Comparison of ENCODE assay signal across 13 mouse cellular contexts in the genomic region with DNA sequence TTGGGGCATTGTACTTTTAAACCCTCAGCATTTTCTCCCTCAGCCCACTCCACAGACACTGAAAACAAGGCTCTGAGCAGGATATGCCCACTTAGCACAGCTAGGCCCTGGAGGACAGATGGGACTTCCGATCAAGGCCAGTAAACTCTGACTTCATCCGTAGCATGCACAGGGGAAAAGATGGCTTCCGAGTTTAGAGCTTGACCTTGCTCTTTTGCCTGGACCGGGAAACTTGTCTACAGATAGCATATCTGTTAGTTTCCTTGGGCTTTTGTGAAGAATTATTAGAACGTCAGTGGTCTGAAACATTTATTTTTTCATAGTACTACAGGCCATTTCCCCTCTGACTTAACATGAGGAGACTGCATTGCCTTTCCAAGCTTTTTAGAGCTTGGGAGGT.
DNase-seq lines count a peak whose midpoint lies in the region; ATAC-seq and TF ChIP-seq lines count a peak whose summit lies in the region.
"Had no signal": no experiment of that assay in that cellular context is flagged by ENCODE, and none has a peak within 500 bp of the region (broad histone marks: within the 10 kb centered on the region; RNA-seq: fewer than 3 reads in every experiment).

No protein-coding gene starts in this region.

- no peak for ATAC-seq in forebrain, embryonic 16.5 days
- no peak for ATAC-seq in kidney, embryonic 15.5 days (replicated peaks; ENCODE audit: low FRiP score)
- no peak for ATAC-seq in midbrain, embryonic 15.5 days (replicated peaks)

- 0 out of 2 replicates have a peak overlapping the region, but pooled peaks have one; percentile 10 for H3K27ac ChIP-seq in forebrain, embryonic 16.5 days (ENCODE audit: low read length)
- H3K27ac ChIP-seq in forebrain, embryonic 10.5 days = no peak overlapping the region
- H3K27ac ChIP-seq in kidney, embryonic 15.5 days = 0 out of 2 replicates have a peak overlapping the region, but pooled peaks have one; percentile 10
- H3K27ac ChIP-seq in kidney, adult 2 months (ENCODE audit: insufficient read depth, low read depth, low read length) = no peak overlapping the region
- peak overlapping the region; percentile 55; the same call in 1 of the 2 replicates for H3K27ac ChIP-seq in midbrain, embryonic 10.5 days (replicated peaks)
- no peak overlapping the region for H3K27ac ChIP-seq in midbrain, embryonic 15.5 days
- H3K27ac ChIP-seq: embryonic facial prominence, embryonic 15.5 days had no signal

- H3K9ac ChIP-seq in forebrain, embryonic 16.5 days (replicated peaks; ENCODE audit: low read depth, low read length) = no peak overlapping the region
- no peak overlapping the region for H3K9ac ChIP-seq in kidney, embryonic 15.5 days
- H3K9ac ChIP-seq in midbrain, embryonic 15.5 days = no peak overlapping the region
- H3K9ac ChIP-seq: embryonic facial prominence, embryonic 13.5 days; embryonic facial prominence, embryonic 15.5 days had no signal

- TF ChIP-seq CTCF in kidney, adult 2 months (conservative IDR thresholded peaks at IDR 0.05; ENCODE audit: insufficient read depth, insufficient read length, low read depth, low read length) = no peak

- H3K4me3 ChIP-seq in forebrain, embryonic 16.5 days (replicated peaks; ENCODE audit: low read length) = no peak overlapping the region
- H3K4me3 ChIP-seq in forebrain, embryonic 10.5 days = no peak overlapping the region
- H3K4me3 ChIP-seq in kidney, embryonic 15.5 days (replicated peaks) = no peak overlapping the region
- H3K4me3 ChIP-seq in kidney, adult 2 months (ENCODE audit: insufficient read depth, low read depth, low read length) = no peak overlapping the region
- H3K4me3 ChIP-seq in midbrain, embryonic 10.5 days = no peak overlapping the region
- no peak overlapping the region for H3K4me3 ChIP-seq in midbrain, embryonic 15.5 days
- H3K4me3 ChIP-seq: embryonic facial prominence, embryonic 13.5 days; embryonic facial prominence, embryonic 15.5 days; erythroblast, embryonic 14.5 days had no signal

- no peaks in the 10 kb centered on the region for H3K27me3 ChIP-seq in forebrain, embryonic 16.5 days (replicated peaks; ENCODE audit: control insufficient read depth, insufficient read depth, low read length)
- H3K27me3 ChIP-seq in forebrain, embryonic 10.5 days (ENCODE audit: poor library complexity, severe bottlenecking) = no peaks in the 10 kb centered on the region
- H3K27me3 ChIP-seq in kidney, embryonic 15.5 days = no peaks in the 10 kb centered on the region
- H3K27me3 ChIP-seq in kidney, adult 2 months (replicated peaks; ENCODE audit: control insufficient read depth, insufficient read depth, low read length) = no peaks in the 10 kb centered on the region
- no peaks in the 10 kb centered on the region for H3K27me3 ChIP-seq in midbrain, embryonic 10.5 days (ENCODE audit: low read depth, poor library complexity, severe bottlenecking)
- H3K27me3 ChIP-seq in midbrain, embryonic 15.5 days (replicated peaks) = no peaks in the 10 kb centered on the region
- H3K27me3 ChIP-seq: embryonic facial prominence, embryonic 13.5 days; embryonic facial prominence, embryonic 15.5 days had no signal

- no peaks in the 10 kb centered on the region for H3K9me3 ChIP-seq in forebrain, embryonic 16.5 days (ENCODE audit: control insufficient read depth, low read length)
- H3K9me3 ChIP-seq in forebrain, embryonic 10.5 days = no peaks in the 10 kb centered on the region
- no peaks in the 10 kb centered on the region for H3K9me3 ChIP-seq in kidney, embryonic 15.5 days (replicated peaks)
- no peaks in the 10 kb centered on the region for H3K9me3 ChIP-seq in midbrain, embryonic 10.5 days (replicated peaks)
- H3K9me3 ChIP-seq in midbrain, embryonic 15.5 days = no peaks in the 10 kb centered on the region
- H3K9me3 ChIP-seq: embryonic facial prominence, embryonic 13.5 days; embryonic facial prominence, embryonic 15.5 days had no signal

- no peak for DNase-seq in forebrain, embryonic 10.5 days (ENCODE audit: extremely low spot score, low spot score)
- DNase-seq in kidney, adult 2 months = no peak
- DNase-seq in midbrain, embryonic 10.5 days (ENCODE audit: low spot score) = no peak
- no peak for DNase-seq in left cerebral cortex, adult 8-10 months (ENCODE audit: low spot score in 2 of 2)
- DNase-seq: cerebellum, adult 11 months; cerebellum, adult 8-10 months; cerebellum, adult 9-11 months had no signal

- WGBS in forebrain, embryonic 16.5 days = 96% methylated on average over 5 of the region's 5 CpGs
- 94% methylated on average over 5 of the region's 5 CpGs for WGBS in forebrain, embryonic 10.5 days
- WGBS in kidney, embryonic 15.5 days = 84% methylated on average over 5 of the region's 5 CpGs
- WGBS in kidney, adult 2 months = 92% methylated on average over 5 of the region's 5 CpGs
- 93% methylated on average over 5 of the region's 5 CpGs for WGBS in midbrain, embryonic 10.5 days
- 95% methylated on average over 5 of the region's 5 CpGs for WGBS in midbrain, embryonic 15.5 days

- no peak overlapping the region for H3K4me2 ChIP-seq in forebrain, embryonic 16.5 days (ENCODE audit: low read length)
- H3K4me2 ChIP-seq in kidney, embryonic 15.5 days = no peak overlapping the region
- no peak overlapping the region for H3K4me2 ChIP-seq in midbrain, embryonic 15.5 days
- H3K4me2 ChIP-seq: embryonic facial prominence, embryonic 13.5 days; embryonic facial prominence, embryonic 15.5 days had no signal

- TF ChIP-seq POLR2A in kidney, adult 2 months (IDR thresholded peaks at IDR 0.05; ENCODE audit: low read depth, low read length) = no peak

- H3K36me3 ChIP-seq in forebrain, embryonic 16.5 days (ENCODE audit: control insufficient read depth, insufficient read depth) = no peaks in the 10 kb centered on the region
- no peaks in the 10 kb centered on the region for H3K36me3 ChIP-seq in forebrain, embryonic 10.5 days (replicated peaks)
- H3K36me3 ChIP-seq in kidney, embryonic 15.5 days = no peaks in the 10 kb centered on the region
- H3K36me3 ChIP-seq in kidney, adult 2 months (ENCODE audit: control insufficient read depth, insufficient read depth, low read length) = no peaks in the 10 kb centered on the region
- H3K36me3 ChIP-seq in midbrain, embryonic 10.5 days = no peaks in the 10 kb centered on the region
- H3K36me3 ChIP-seq in midbrain, embryonic 15.5 days (replicated peaks) = no peaks in the 10 kb centered on the region
- H3K36me3 ChIP-seq: embryonic facial prominence, embryonic 13.5 days; embryonic facial prominence, embryonic 15.5 days had no signal

- H3K4me1 ChIP-seq in forebrain, embryonic 16.5 days (replicated peaks; ENCODE audit: control insufficient read depth, insufficient read depth, low read length) = peaks cover 19% of the 10 kb centered on the region
- H3K4me1 ChIP-seq in forebrain, embryonic 10.5 days = peaks cover 35% of the 10 kb centered on the region
- 0 out of 2 replicates have a peak, but pooled peaks cover 10% of the 10 kb centered on the region for H3K4me1 ChIP-seq in kidney, embryonic 15.5 days
- H3K4me1 ChIP-seq in kidney, adult 2 months (ENCODE audit: control insufficient read depth, insufficient read depth, low read length) = no peaks in the 10 kb centered on the region
- H3K4me1 ChIP-seq in midbrain, embryonic 10.5 days = peaks cover 29% of the 10 kb centered on the region
- H3K4me1 ChIP-seq in midbrain, embryonic 15.5 days = peaks cover 12% of the 10 kb centered on the region

Comparison
In these comparisons a context has a peak if more than half of its experiments do, and no peak if none do; other contexts are left out.
1. H3K27ac ChIP-seq: peak in forebrain, embryonic 16.5 days (single experiment), kidney, embryonic 15.5 days (single experiment) and midbrain, embryonic 10.5 days (single experiment); none in forebrain, embryonic 10.5 days (single experiment), kidney, adult 2 months (single experiment) and midbrain, embryonic 15.5 days (single experiment).